Mouse (Mus musculus) liver, adult 2 months (tissue): Measurements from ENCODE around the gene Golga4. TPM values are rescaled to one million over a fixed set of nuclear protein-coding genes. Genes with fewer than 3 reads are reported as not detected.
"Not testable (repeated sequence)": the region's sequence is repeated elsewhere in the genome, so short reads cannot be mapped to it uniquely, and the experiment has no call there.

Source experiments
- DNase-seq: peaks from one replicate; pipeline ENCODE4 v3.0.0-alpha.2; 2011; ENCODE audit warnings: low read depth, low spot score; ENCODE audit errors: extremely low read depth
- H3K27ac ChIP-seq: fragments of 200-500 bp; replicated peaks from 2 replicates; pipeline ENCODE4 v1.5.1; 2012; ENCODE audit warnings: low read depth, mild to moderate bottlenecking, control low read depth, inconsistent platforms, low read length; ENCODE audit not compliant: insufficient read depth
- H3K27me3 ChIP-seq: fragments of 200-500 bp; 2 replicates; pipeline ENCODE4 v1.6.1; 2012; ENCODE audit warnings: mild to moderate bottlenecking, moderate library complexity, low read length, inconsistent platforms; ENCODE audit not compliant: control insufficient read depth, insufficient read depth
- H3K36me3 ChIP-seq: fragments of 200-500 bp; 2 replicates; pipeline ENCODE4 v1.6.1; 2012; ENCODE audit warnings: low read length, inconsistent platforms; ENCODE audit not compliant: control insufficient read depth, insufficient read depth
- H3K4me1 ChIP-seq: fragments of 200-500 bp; 2 replicates; pipeline ENCODE4 v1.6.1; 2011; ENCODE audit warnings: low read length; ENCODE audit not compliant: control insufficient read depth, insufficient read depth
- H3K4me3 ChIP-seq: fragments of 200-500 bp; 2 replicates; pipeline ENCODE4 v1.5.1; 2011; ENCODE audit warnings: low read depth, mild to moderate bottlenecking, control low read depth, low read length, moderate library complexity; ENCODE audit not compliant: insufficient read depth
- H3K79me2 ChIP-seq: fragments of 200-500 bp; 2 replicates; pipeline ENCODE4 v1.6.1; 2012; ENCODE audit warnings: inconsistent platforms, mild to moderate bottlenecking, low read length, moderate library complexity; ENCODE audit not compliant: control insufficient read depth, insufficient read depth
- H3K9ac ChIP-seq: fragments of 200-500 bp; 2 replicates; pipeline ENCODE4 v1.6.1; 2012; ENCODE audit warnings: low read depth, mild to moderate bottlenecking, control low read depth, inconsistent platforms, low read length
- CTCF ChIP-seq: fragments of 200-500 bp; IDR thresholded peaks from 2 replicates; pipeline ENCODE4 v1.5.1; 2011; ENCODE audit warnings: low read depth, low read length, control low read depth
- POLR2A ChIP-seq: fragments of 200-500 bp; IDR thresholded peaks from 2 replicates; pipeline ENCODE4 v1.6.1; 2011; ENCODE audit warnings: low read length, control low read depth; ENCODE audit not compliant: insufficient read depth; ENCODE audit errors: extremely low read depth
- WGBS: fragments of 180-500 bp; shearing (Covaris S2); methylation state at CpG from one replicate; pipeline ENCODE4 v1.1.7; 2018; 5-methylcytosine and 5-hydroxymethylcytosine counted together
- polyA plus RNA-seq: library from polyadenylated mRNA; depleted of rRNA; stranded (reverse); fragments of >200 nt; gene quantifications from 2 replicates; pipeline ENCODE4 v1.2.3, GENCODE M21; 2012
- total RNA-seq: library from RNA; depleted of rRNA; stranded (reverse); fragments of >200 nt; gene quantifications from 2 replicates; pipeline ENCODE4 v1.2.3, GENCODE M21; 2014

Gene Golga4
- total and polyA plus RNA-seq, 2 experiments, result 9.0 to 47.3 TPM

DNA sequence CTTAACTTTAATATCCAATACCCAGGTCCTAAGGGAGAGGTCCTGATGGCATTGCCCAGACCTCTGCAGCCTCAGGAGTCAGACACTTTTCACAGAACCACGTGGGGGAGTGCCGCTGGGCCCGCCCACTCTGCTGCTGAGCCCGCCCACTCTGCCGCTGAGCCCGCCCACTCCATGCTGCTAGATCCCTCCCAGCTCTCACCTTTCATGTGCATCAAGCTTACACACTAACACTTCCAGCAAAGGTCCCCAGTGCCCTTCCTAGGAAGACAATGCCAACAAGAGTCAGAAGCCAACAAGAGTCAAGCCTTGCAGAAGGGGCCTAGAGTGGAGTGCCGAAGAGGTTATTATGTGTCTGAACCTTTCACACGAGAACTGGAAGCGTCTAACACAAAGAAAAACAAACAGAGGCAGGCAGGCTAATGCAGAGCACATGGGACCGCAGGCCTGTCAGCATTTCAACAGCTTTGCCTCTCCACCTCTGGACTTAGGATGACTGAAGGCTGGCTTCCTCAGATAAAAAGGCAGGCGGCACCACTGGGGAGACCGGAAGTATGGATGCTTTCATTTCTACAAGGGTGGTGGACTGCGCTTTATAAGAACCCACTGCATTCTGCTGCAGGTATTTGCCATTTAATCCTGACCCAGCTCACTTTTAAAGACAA is 86.7 kb downstream of the Golga4 start:
- no peak overlapping the region for H3K9ac ChIP-seq
- peaks cover 5% of the 10 kb centered on the region; the same call in 1 of the 2 replicates for H3K4me1 ChIP-seq
- WGBS, result 66% methylated on average over 13 of the region's 13 CpGs
- no peaks in the 10 kb centered on the region for H3K79me2 ChIP-seq
- H3K27ac ChIP-seq, result no peak overlapping the region
- no peaks in the 10 kb centered on the region for H3K36me3 ChIP-seq
- no peak for DNase-seq
- H3K27me3 ChIP-seq, result no peaks in the 10 kb centered on the region
- TF ChIP-seq POLR2A, result no peak
- no peak for TF ChIP-seq CTCF
- no peak overlapping the region for H3K4me3 ChIP-seq

DNA sequence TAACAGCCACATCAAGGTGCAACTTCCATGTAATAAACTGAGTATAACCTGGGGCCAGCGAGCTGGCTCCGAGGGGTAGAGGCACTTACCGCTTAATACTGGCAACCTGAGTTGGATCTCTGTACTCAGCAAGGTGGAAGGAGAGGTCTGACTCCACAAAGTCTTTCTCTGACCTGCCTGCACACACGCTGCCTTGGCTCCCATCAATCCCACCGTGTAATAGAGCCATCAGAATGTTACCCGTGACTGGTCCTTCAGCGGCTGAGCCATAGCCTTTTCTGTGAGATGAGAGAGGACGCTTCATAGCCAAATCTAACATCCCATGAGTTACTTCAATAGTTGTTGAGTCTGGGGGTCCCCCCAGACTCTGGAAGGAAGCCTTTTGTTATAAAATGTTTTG is 87.4 kb downstream of the Golga4 start:
- 95% methylated on average over 8 of the region's 8 CpGs for WGBS
- DNase-seq, result no peak
- no peak for TF ChIP-seq CTCF
- no peak for TF ChIP-seq POLR2A
- Histone ChIP-seq H3K36me3 (no peaks in the 10 kb centered on the region), H3K9ac (no peak overlapping the region), H3K4me3 (no peak overlapping the region), H3K4me1 (peaks cover 5% of the 10 kb centered on the region; the same call in 1 of the 2 replicates), H3K79me2 (no peaks in the 10 kb centered on the region), H3K27me3 (no peaks in the 10 kb centered on the region), H3K27ac (no peak overlapping the region)

DNA sequence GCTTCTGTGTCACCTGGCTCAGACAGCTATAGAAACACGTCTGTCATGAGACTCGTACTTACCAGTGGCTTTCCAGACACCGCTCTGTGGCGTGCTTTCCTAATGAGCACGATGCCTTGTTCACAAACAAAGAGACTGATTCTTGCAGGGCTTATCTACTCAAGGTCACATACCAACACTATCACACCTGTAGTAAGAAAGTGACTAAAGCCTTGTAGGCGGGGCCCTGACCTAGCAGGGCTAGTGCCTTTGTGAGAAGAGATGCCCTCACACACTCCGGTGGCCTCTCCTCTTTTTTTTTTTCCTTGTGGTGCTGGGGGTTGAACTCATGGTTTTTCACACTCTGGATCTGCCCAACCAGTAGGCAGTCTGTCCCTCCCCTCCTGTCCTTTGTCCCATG is 90.7 kb downstream of the Golga4 start:
- Histone ChIP-seq H3K27ac (no peak overlapping the region), H3K4me1 (no peaks in the 10 kb centered on the region), H3K27me3 (no peaks in the 10 kb centered on the region), H3K79me2 (no peaks in the 10 kb centered on the region), H3K9ac (no peak overlapping the region), H3K36me3 (no peaks in the 10 kb centered on the region), H3K4me3 (no peak overlapping the region)
- DNase-seq, result no peak
- 67% methylated on average over 7 of the region's 7 CpGs for WGBS
- TF ChIP-seq POLR2A (no peak), CTCF (no peak)

DNA sequence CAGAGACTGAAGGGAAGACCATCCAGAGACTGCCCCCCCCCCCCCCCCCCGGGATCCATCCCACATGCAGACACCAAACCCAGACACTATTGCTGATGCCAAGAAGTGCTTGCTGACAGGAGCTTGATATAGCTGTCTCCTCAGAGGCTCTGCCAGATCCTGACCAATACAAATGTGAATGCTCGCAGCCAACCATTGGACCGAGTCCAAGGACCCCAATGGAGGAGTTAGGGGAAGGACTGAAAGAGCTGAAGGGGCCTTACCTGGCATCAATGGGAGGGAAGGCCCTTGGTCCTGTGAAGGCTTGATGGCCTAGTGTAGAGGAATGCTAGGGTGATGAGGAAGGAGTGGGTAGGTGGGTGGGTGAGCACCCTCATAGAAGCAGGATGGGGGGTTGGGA is 94.3 kb downstream of the Golga4 start:
- H3K27me3 ChIP-seq, result not testable (repeated sequence)
- WGBS, result 86% methylated on average over 3 of the region's 3 CpGs

DNA sequence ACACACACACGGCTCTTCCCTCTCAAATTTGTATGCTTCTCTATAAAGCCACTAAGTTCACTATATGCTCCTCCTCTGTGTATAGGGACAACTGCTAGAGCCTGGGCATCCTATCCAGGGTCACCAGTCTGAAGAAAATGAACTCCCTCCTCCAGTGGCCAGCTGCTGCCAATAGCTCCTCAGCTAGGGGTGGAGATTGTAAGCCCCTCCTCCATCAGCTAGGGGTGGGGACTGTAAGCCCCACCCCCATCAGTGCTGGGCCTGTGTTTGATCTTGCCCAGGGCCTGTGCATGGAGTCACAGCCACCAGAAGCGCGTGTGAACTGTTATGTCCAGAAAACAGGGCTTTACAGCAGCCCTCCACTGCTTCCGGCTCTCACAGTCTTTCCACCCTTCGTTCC is 96.5 kb downstream of the Golga4 start:
- TF ChIP-seq POLR2A (no peak), CTCF (no peak)
- Histone ChIP-seq H3K27me3 (no peaks in the 10 kb centered on the region), H3K9ac (no peak overlapping the region), H3K27ac (no peak overlapping the region), H3K79me2 (no peaks in the 10 kb centered on the region), H3K4me3 (no peak overlapping the region), H3K4me1 (no peaks in the 10 kb centered on the region), H3K36me3 (no peaks in the 10 kb centered on the region)
- DNase-seq, result no peak
- 86% methylated on average over 5 of the region's 5 CpGs for WGBS

More for the DNA sequence above, 94.3 kb downstream of the Golga4 start:
- not testable (repeated sequence) for H3K36me3 ChIP-seq, DNase-seq, H3K79me2 ChIP-seq, H3K4me1 ChIP-seq, H3K4me3 ChIP-seq, H3K9ac ChIP-seq, H3K27ac ChIP-seq

DNA sequence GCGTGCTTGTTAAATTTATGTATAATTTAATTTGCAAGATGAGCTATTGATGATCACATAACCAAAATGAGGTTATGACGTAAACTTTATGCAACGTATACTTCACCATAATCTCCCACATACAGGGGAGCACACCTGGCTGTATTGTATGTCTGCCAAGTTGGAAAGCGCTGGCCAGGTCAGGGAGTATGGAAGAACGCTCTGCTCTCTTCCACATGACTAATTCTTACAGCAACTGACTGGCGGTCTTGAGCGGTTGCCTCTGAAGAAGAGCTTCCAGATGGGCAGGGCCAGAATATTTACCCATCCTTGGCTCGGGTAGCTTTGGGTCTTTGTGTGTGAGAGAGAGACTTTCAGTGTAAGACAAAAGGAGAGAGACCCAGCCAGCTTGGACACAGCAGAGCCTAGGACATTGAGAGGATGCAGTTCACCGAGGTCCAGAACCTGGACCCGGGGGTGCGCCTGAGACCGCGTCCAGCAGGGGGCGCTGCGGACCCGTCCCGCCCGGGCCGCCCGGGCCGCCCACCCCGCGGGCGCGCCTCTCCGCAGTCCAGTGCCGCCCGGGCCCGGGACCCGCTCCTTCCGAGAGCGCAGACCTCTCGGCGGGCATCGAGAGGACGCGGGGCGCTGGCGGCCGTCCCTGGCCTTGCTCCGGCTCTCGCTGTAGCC is 100.2 kb downstream of the Golga4 start, which contains the start of gene Itga9:
Gene Itga9, plus strand, starts transcription at position 543 of the 669 bp plus-strand sequence.
- DNase-seq, result no peak
- Histone ChIP-seq H3K4me1 (peaks cover 2% of the 10 kb centered on the region; the same call in 1 of the 2 replicates), H3K27me3 (no peaks in the 10 kb centered on the region), H3K79me2 (no peaks in the 10 kb centered on the region; the same call in 1 of the 2 replicates), H3K9ac (peak within 1 kb of the TSS; percentile 82), H3K4me3 (peak within 1 kb of the TSS; percentile 76), H3K36me3 (no peaks in the 10 kb centered on the region), H3K27ac (peak within 1 kb of the TSS; percentile 60)
- TF ChIP-seq POLR2A (no peak), CTCF (peak; percentile 79)
- 13% methylated on average over 42 of the region's 42 CpGs for WGBS
